Mouse (Mus musculus) right cerebral cortex, postnatal 25 days (tissue): ENCODE measurements around the gene Vmn1r137.
"Not testable (repeated sequence)": the region's sequence is repeated elsewhere in the genome, so short reads cannot be mapped to it uniquely, and the experiment has no call there.

Experiments
- DNase-seq: peaks from one replicate; pipeline ENCODE4 v3.0.0; 2022

Gene Vmn1r137

DNA sequence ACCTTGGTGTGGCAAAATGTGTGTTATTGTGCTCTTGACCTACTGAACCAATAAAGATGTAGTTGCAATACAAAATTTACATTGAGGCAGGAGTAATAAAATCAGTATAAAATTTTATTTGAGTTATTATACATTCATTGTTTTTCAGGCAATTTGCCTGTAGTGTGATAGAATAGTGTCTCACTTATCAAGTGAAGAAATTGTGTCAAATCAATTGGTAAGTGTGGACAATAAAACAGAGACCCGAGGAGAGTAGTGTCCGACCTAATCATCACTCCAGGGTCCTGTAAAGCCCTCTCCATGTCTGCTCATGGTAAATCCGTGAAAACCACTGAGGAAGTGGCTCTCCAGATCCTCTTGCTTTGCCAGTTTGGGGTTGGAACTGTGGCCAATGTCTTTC is at the start of gene Vmn1r137:
Gene Vmn1r137 (plus strand): TSS at position 301 of the 400 bp plus-strand sequence.
- DNase-seq: not testable (repeated sequence)

DNA sequence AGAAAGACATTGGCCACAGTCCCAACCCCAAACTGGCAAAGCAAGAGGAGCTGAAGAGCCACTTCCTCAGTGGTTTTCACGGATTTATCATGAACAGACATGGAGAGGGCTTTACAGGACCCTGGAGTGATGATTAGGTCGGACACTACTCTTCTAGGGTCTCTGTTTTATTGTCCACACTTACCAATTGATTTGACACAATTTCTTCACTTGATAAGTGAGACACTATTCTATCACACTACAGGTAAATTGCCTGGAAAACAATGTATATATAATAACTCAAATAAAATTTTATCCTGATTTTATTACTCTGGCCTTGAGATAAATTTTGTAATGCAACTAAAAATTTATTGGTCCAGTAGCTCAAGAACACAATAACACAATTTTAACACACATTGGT is 34.4 kb downstream of the Vmn1r137 start, which contains the start of gene Vmn1r138:
Gene Vmn1r138 (minus strand): TSS at position 101 of the 400 bp plus-strand sequence.
- not testable (repeated sequence) for DNase-seq
